Mouse (Mus musculus) cerebellum, adult 8-10 months (tissue): ENCODE measurements around the gene Slc24a3.

Experiments
- DNase-seq: peaks from one replicate; pipeline ENCODE4 v3.0.0; 2022

Gene Slc24a3

DNA sequence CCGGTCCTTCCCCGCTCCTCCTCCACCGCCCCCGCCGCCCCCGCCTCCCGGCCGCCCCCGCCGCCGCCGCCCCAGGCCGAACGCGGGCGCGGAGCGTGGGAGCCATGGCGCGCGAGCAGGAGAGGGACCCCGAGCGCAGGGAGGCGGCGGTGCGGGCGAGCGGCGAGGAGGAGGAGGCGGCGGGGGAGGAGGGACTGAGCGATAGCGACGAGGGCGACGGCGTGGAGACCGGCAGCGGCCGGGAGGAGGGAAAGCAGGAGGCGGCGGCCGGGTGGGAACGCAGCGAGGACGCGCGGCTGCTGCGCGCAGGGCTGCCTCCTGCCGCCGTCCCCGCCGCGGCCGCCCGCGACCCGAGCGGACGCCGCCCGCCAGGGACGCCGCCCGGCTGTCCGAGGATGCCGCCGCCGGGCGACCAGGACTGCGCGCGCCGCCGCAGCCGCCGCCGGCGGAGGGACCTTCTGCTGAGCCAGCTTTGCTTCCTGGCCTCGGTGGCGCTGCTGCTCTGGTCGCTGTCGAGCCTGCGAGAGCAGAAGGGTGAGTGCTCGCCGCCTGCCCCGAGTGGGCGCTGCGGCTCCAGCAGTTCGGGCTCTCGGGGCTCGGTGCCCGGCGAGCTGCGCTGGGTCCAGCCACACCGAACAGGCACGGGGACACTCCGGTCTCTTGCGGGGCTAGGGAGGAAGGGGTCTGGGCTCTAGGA is at the start of gene Slc24a3:
Slc24a3 (plus strand) TSS at position 91 of the 697 bp plus-strand sequence.
- DNase-seq: peak; percentile 80

DNA sequence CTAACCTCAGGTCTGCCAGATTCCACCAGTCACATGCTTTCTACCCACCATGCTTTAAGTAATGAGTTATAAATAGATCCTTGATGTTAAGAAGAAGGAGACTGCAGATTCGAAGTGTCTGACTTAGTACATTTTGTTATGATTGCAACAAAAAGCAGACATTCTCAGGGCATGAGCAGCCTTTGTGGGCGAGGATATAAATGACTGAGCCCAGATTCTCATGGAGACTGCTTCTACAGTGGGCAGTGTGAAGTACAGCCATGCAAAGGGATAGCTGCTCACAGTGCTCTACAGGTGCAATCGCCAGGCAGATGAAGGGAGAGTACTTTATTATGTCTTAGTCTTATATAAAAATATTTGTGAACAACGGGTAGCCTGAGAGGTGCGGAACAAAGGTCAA is 49.8 kb upstream of the Slc24a3 start:
- DNase-seq: no peak

DNA sequence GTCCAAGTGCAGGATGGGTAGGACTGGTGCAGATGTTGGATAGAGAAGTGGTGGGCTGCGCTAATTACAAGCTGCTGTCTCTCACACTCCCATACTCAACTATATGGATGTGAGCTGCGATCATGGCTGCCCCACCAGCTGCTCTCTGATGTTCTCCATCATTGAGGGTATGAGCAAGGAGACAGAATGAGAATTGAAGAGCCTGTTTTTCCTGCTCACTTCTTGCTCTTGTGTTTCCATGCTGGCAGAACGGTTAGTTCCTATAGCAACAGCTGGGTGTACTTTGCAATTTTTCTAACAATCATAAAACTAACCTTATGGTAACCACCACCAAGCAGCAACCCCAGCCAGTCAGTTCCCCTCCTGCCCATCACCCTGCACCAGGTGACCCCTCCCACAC is 39.8 kb upstream of the Slc24a3 start:
- no peak for DNase-seq

GRCm38 (mm10) chr2:145136625-145137291 is 30.8 kb upstream of the Slc24a3 start:
- no peak for DNase-seq

DNA sequence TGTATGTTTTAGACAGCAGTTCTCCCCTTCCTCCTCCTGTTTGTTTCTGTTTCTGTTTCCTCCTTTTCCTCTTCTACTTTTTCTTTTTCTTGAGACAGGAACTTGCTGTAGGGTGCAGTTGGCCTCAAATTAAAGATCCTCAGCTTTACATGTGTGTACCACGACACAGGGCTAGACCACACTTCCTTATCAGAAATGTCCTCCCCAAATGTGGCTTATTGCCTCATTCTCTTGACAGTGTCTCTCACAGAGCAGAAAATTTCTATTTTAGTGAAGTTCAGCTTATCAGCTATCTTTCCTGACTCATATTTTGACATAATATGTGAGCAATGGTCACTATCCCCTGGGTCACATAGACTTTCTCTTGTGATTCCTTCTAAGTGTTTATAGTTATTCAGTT is 17.1 kb upstream of the Slc24a3 start:
- no peak for DNase-seq

DNA sequence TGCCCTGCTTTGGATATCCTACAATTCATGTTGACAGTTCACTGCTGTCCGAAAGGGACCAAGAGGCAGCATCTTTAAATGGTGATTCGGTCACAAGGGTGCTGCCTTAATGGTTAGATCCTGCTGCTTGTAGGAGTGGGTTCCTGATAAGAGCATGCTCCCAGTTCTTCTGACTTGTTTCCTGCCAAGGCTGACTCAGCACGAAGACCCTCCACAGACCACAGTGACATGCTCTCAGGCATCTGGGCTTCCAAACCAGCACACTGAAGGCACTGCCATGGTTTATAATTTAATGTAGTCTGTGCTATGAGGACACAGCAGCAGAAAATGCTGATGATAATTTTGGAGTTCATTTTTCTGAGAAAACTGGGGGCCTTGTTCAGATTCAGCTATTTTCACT is 16.7 kb upstream of the Slc24a3 start:
- DNase-seq: no peak

GRCm38 (mm10) chr2:145152281-145152680 is 15.3 kb upstream of the Slc24a3 start:
- DNase-seq: no peak

DNA sequence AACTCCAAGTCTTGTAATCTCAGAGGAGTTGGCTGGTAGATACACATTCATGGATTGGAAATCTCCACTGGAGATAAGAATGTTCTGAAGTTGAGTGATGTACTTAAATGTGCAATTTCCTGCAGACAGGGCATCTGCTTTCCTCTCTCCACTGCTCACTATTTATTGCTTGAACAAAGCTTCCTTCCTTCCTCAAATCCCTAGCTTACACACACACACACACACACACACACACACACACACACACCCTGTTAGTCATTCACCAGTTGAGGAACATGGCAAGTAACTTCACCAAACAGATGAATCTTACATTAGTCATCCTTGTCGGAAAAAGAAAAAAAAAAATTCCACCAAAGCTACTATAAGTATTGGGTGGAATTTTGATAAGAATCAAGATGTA is 8.6 kb upstream of the Slc24a3 start:
- no peak for DNase-seq

- DNase-seq: peak; percentile 84
Observed at GRCm38 (mm10) chr2:145161046-145161700, 6.4 kb upstream of the Slc24a3 start.

DNA sequence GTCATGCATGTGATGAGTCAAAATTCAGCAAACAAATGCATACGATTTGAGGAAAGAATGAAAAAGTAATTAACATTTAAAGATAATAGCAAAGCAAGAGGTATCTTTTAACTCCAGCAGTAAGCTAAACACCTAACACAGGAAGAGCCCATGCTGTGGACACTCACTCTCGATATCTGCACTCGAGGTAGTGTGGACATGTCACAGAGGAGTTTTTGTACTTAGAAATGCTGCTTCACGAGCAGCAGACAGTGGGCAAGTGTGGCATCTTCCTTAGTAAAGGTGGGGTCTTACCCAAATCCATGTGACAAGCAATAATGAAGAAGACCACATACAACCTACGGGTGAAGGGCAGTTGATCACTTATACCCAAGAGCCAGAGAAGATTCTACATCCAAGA is 3.5 kb upstream of the Slc24a3 start:
- DNase-seq: no peak

DNA sequence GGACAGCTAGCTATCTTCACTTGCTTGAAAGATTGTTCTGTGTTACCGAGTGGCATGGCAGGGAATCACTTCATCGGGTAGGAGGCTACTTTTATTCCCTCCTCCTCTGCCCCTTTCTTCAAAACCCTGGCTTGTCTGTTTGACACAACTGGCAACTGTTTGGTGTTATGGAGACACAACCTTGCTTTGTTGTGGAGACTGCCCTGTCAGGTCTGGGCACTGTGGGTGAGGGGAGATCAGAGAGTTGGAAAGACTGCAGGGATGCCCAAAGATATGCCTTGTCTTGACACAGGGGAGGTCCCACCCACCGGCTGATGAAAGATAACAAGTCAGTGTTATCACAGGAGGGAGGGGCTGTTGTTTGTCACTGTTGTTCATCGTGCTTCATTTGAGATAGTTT is 3.0 kb upstream of the Slc24a3 start:
- DNase-seq: no peak

DNA sequence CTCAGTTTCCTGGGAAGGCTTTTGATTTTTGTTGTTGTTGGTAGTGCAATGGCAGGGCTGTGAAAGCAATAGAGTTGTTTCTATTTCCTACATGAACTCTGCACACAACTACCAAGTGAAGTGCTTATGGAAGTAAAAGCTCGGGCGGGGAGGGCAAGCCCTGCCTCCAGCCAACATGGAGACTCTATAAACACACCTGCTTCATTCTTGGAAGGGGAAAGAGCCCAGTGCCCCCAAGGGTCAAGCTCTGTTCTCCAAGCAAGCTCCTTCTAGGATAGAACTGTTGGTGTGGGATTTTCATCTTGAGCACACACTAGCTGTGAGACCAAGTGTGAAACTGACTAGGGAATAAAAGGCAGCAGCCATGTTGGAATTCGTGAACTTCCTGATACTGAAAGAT is 2.5 kb upstream of the Slc24a3 start:
- no peak for DNase-seq

GRCm38 (mm10) chr2:145165854-145166253 is 1.7 kb upstream of the Slc24a3 start:
- no peak for DNase-seq

GRCm38 (mm10) chr2:145167051-145167663 is 397 bp upstream of the Slc24a3 start:
- DNase-seq: peak; percentile 42

GRCm38 (mm10) chr2:145168405-145168971 is 934 bp downstream of the Slc24a3 start:
- DNase-seq: no peak

GRCm38 (mm10) chr2:145172978-145173655 is 5.6 kb downstream of the Slc24a3 start:
- DNase-seq: no peak

DNA sequence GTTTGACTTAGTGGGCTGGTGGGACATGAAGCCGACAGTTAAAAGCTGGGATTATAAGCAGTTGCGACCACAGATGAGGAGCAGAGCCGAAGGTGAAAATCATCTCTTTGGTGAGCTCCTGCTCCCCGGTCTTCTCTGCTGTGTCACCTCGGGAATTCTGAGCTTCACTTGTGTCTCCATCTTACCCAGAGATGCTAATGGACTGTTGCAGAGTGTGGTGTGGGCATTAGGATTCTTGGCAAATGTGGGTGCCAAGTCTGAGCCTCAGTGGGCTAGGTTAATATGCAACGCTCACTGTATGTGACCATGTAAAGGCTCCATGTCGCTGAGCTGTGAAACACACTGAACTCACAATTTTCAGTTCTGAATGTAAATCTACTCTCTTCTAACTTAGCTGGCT is 7.5 kb downstream of the Slc24a3 start:
- DNase-seq: no peak

DNA sequence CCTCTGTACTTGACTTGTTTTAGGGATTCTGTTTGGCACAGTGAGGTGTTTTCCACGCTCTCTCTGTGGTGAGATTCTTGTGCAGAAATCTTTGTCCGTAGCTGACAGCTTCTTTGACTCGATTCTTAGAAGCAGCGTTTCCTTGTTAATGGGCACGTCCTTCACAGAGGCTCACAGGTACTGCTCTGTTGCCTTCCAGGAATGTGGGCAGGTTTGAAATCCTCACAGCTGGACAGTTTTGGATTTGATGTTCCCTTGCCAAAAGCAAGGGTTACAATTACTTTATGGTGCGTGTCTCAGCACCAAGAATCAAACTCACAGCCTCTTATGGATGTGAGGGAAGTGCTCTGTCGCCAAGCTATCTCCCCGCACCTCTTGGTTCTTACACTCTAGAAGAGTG is 14.9 kb downstream of the Slc24a3 start:
- DNase-seq: no peak

GRCm38 (mm10) chr2:145188828-145189227 is 21.3 kb downstream of the Slc24a3 start:
- DNase-seq: no peak

DNA sequence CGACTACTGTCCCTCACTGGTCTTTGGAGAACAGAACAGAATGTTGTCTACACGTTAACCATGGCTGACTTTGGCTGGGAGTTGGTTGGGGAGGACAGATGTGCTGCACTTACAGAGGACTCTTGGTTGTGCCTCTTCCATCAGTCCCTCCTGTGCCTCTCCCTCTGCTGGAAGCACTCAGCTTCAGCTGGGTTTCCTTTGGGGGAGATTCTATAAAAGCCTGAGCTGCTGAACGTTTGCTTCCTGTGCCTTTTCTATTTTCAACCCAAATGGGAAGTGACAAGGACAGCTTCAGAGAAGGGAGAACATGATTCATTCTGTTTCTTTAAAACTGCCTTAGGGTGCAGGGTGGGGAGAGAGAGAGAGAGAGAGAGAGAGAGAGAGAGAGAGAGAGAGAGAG is 28.5 kb downstream of the Slc24a3 start:
- DNase-seq: no peak

DNA sequence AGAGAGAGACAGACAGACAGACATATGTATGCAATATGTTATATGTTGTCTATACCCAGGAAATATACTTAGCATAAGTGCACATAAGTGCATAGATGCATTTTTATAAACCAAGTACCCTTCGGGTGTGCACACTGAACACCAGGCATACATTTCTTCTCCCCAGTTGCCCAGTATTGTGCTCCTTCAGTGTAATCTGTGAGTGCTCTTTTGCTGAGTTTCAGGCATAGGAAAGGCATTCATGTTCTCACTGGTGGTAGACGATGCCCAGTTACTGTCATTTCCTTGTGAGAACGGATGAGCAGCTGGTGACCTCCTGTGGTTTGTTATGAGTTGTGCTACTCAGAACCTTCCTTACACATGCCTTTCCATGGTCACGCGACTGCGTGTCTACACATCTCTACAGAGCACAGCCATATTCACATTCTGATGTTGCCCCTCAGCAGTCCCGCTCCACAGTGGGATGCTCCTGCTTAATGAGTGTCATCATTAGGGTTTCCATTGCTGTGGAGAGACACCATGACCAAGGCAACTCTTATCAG is 29.0 kb downstream of the Slc24a3 start:
- DNase-seq: no peak

DNA sequence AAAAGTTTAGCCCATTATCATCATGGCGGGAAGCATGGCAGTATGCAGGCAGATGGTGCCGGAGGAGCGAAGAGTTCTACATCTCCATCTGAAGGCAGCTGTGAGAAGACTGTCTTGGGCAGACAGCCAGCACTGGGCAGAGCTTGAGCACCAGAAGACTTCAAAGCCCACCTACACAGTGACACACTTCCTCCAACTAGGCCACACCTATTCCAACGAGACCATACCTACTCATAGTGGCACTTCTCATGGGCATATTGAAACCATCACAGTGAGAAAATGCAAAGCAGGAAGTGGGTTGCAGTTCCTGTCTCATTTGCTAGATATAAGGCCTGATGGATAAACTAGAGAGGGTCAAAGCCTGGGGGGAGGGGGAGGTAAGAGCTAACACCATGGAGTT is 29.5 kb downstream of the Slc24a3 start:
- DNase-seq: no peak

GRCm38 (mm10) chr2:145213587-145213986 is 46.0 kb downstream of the Slc24a3 start:
- no peak for DNase-seq
